Mouse (Mus musculus) neural tube, embryonic 11.5 days (tissue): ENCODE results near the gene Elmo1. TPM values are rescaled to one million over a fixed set of nuclear protein-coding genes. Genes with fewer than 3 reads are reported as not detected.

Source experiments
- ATAC-seq: fragments of 200-750 bp; cut with Nextera tagmentation; 2 replicates; pipeline ENCODE4 v1.8.0; 2017; ENCODE audit warnings: moderate number of reproducible peaks, mild to moderate bottlenecking, moderate TSS enrichment, moderate library complexity; ENCODE audit not compliant: insufficient read depth, low FRiP score, low TSS enrichment
- DNase-seq: peaks from one replicate; pipeline ENCODE4 v3.0.0-alpha.2; 2015; ENCODE audit warnings: low spot score
- H3K27ac ChIP-seq: fragments of 300-500 bp; sonication (generic); 2 replicates; pipeline ENCODE4 v1.5.1; 2014; ENCODE audit warnings: low read depth, mild to moderate bottlenecking, low read length
- H3K27me3 ChIP-seq: fragments of 300-500 bp; sonication (generic); 2 replicates; pipeline ENCODE4 v1.6.1; 2014; ENCODE audit warnings: mild to moderate bottlenecking, low read length, mixed read lengths; ENCODE audit not compliant: control insufficient read depth, insufficient read depth
- H3K36me3 ChIP-seq: fragments of 300-500 bp; sonication (generic); 2 replicates; pipeline ENCODE4 v1.6.1; 2014; ENCODE audit warnings: mild to moderate bottlenecking, low read length, moderate library complexity, mixed read lengths; ENCODE audit not compliant: control insufficient read depth, insufficient read depth
- H3K4me1 ChIP-seq: fragments of 300-500 bp; sonication (generic); 2 replicates; pipeline ENCODE4 v1.6.1; 2014; ENCODE audit warnings: low read length, mixed read lengths; ENCODE audit not compliant: control insufficient read depth, insufficient read depth
- H3K4me2 ChIP-seq: fragments of 300-500 bp; sonication (generic); 2 replicates; pipeline ENCODE4 v1.6.1; 2014; ENCODE audit warnings: low read depth, mild to moderate bottlenecking, moderate library complexity
- H3K4me3 ChIP-seq: fragments of 300-500 bp; sonication (generic); 2 replicates; pipeline ENCODE4 v1.5.1; 2014; ENCODE audit warnings: low read depth, low read length
- H3K9ac ChIP-seq: fragments of 300-500 bp; sonication (generic); 2 replicates; pipeline ENCODE4 v1.6.1; 2014; ENCODE audit warnings: mild to moderate bottlenecking, low read length
- H3K9me3 ChIP-seq: fragments of 300-500 bp; sonication (generic); 2 replicates; pipeline ENCODE4 v1.6.1; 2016; ENCODE audit warnings: low read length; ENCODE audit not compliant: control insufficient read depth
- WGBS: fragments of 180-500 bp; shearing (Covaris S2); extraction: QIAGEN DNeasy Blood & Tissue Kit; methylation state at CpG from one replicate; pipeline ENCODE4 v1.1.7; 2014; 5-methylcytosine and 5-hydroxymethylcytosine counted together
- polyA plus RNA-seq: library from polyadenylated mRNA; unstranded; fragments of >200 nt; fragmentation: Nextera tagmentation; extraction: Ambion mirVana; gene quantifications from 2 replicates; pipeline ENCODE4 v1.2.1, GENCODE M21; 2014

Elmo1 gene
- polyA plus RNA-seq, 1 experiment from 2014 or later: 28.7 TPM

- Histone ChIP-seq H3K27me3 (no peaks in the 10 kb centered on the region), H3K9me3 (no peaks in the 10 kb centered on the region), H3K4me3 (no peak overlapping the region), H3K36me3 (no peaks in the 10 kb centered on the region), H3K4me2 (no peak overlapping the region), H3K9ac (no peak overlapping the region), H3K4me1 (peaks cover 9% of the 10 kb centered on the region), H3K27ac (no peak overlapping the region)
- 74% methylated on average over 2 of the region's 2 CpGs for WGBS
- DNase-seq: no peak
- no peak for ATAC-seq
These were observed 97.3 kb downstream of the Elmo1 start for GRCm38 (mm10) chr13:20187647-20188046.

- Histone ChIP-seq H3K4me3 (no peak overlapping the region), H3K4me1 (no peaks in the 10 kb centered on the region), H3K9me3 (no peaks in the 10 kb centered on the region), H3K36me3 (no peaks in the 10 kb centered on the region), H3K27me3 (no peaks in the 10 kb centered on the region), H3K9ac (no peak overlapping the region), H3K4me2 (no peak overlapping the region), H3K27ac (no peak overlapping the region)
- 85% methylated on average over 6 of the region's 6 CpGs for WGBS
- DNase-seq (no peak), ATAC-seq (no peak)
These were observed 101.7 kb downstream of the Elmo1 start for GRCm38 (mm10) chr13:20192009-20192584.

GRCm38 (mm10) chr13:20200582-20200981, 110.2 kb downstream of the Elmo1 start:
- Histone ChIP-seq H3K9ac (no peak overlapping the region), H3K27ac (no peak overlapping the region), H3K9me3 (no peaks in the 10 kb centered on the region), H3K4me3 (no peak overlapping the region), H3K27me3 (no peaks in the 10 kb centered on the region), H3K36me3 (no peaks in the 10 kb centered on the region), H3K4me1 (no peaks in the 10 kb centered on the region), H3K4me2 (no peak overlapping the region)
- 62% methylated on average over 2 of the region's 2 CpGs for WGBS
- ATAC-seq (no peak), DNase-seq (no peak)

GRCm38 (mm10) chr13:20202617-20203016, 112.2 kb downstream of the Elmo1 start:
- no peak overlapping the region for H3K4me3 ChIP-seq
- H3K9ac ChIP-seq: no peak overlapping the region
- H3K4me1 ChIP-seq: no peaks in the 10 kb centered on the region
- H3K36me3 ChIP-seq: no peaks in the 10 kb centered on the region
- no peak for DNase-seq
- no peaks in the 10 kb centered on the region for H3K27me3 ChIP-seq
- H3K9me3 ChIP-seq: no peaks in the 10 kb centered on the region
- no peak overlapping the region for H3K27ac ChIP-seq
- H3K4me2 ChIP-seq: no peak overlapping the region
- ATAC-seq: no peak
- 95% methylated on average over 4 of the region's 4 CpGs for WGBS

- Histone ChIP-seq H3K27me3 (no peaks in the 10 kb centered on the region), H3K9ac (no peak overlapping the region), H3K4me3 (no peak overlapping the region), H3K9me3 (no peaks in the 10 kb centered on the region), H3K4me2 (no peak overlapping the region), H3K27ac (no peak overlapping the region), H3K36me3 (no peaks in the 10 kb centered on the region), H3K4me1 (no peaks in the 10 kb centered on the region)
- ATAC-seq (0 out of 2 replicates have a peak, but pooled peaks have one; percentile 45), DNase-seq (no peak)
These were observed 113.8 kb downstream of the Elmo1 start for GRCm38 (mm10) chr13:20204165-20204564.

- Histone ChIP-seq H3K27me3 (no peaks in the 10 kb centered on the region), H3K27ac (no peak overlapping the region), H3K4me2 (no peak overlapping the region), H3K4me3 (no peak overlapping the region), H3K9me3 (no peaks in the 10 kb centered on the region), H3K36me3 (no peaks in the 10 kb centered on the region), H3K9ac (no peak overlapping the region), H3K4me1 (no peaks in the 10 kb centered on the region)
- DNase-seq: no peak
- ATAC-seq: no peak
- WGBS: 88% methylated on average over 12 of the region's 12 CpGs
These were observed 114.8 kb downstream of the Elmo1 start for GRCm38 (mm10) chr13:20205007-20205745.

DNA sequence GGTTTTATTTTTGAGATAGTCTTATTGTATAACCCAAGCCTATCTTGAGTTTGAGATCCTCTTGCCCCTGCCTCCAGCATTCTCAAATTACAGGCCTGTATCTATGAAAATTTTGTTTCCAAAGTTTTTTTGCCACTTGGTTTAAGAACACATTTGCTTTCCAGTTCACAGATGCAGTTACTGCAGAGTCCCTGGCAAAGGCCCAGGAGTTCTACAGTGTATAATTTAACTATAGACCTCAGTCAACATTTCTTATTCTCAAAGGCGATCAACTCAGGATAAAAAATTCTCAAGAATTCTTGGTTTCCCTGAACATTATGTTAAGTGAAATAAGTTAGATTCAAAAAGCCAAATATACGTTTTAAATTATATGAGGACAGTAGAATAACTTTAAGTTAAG, 115.3 kb downstream of the Elmo1 start:
- Histone ChIP-seq H3K4me3 (no peak overlapping the region), H3K4me2 (no peak overlapping the region), H3K27ac (no peak overlapping the region), H3K4me1 (no peaks in the 10 kb centered on the region), H3K9ac (no peak overlapping the region), H3K27me3 (no peaks in the 10 kb centered on the region), H3K36me3 (no peaks in the 10 kb centered on the region), H3K9me3 (no peaks in the 10 kb centered on the region)
- ATAC-seq (no peak), DNase-seq (no peak)
- 90% methylated on average over 2 of the region's 2 CpGs for WGBS

- no peaks in the 10 kb centered on the region for H3K4me1 ChIP-seq
- ATAC-seq (no peak), DNase-seq (no peak)
- no peak overlapping the region for H3K27ac ChIP-seq
- no peak overlapping the region for H3K4me3 ChIP-seq
- H3K27me3 ChIP-seq: no peaks in the 10 kb centered on the region
- no peak overlapping the region for H3K9ac ChIP-seq
- H3K4me2 ChIP-seq: no peak overlapping the region
- no peaks in the 10 kb centered on the region for H3K9me3 ChIP-seq
- no peaks in the 10 kb centered on the region for H3K36me3 ChIP-seq
- 75% methylated on average over 5 of the region's 5 CpGs for WGBS
These were observed 116.7 kb downstream of the Elmo1 start for GRCm38 (mm10) chr13:20207126-20207525.

DNA sequence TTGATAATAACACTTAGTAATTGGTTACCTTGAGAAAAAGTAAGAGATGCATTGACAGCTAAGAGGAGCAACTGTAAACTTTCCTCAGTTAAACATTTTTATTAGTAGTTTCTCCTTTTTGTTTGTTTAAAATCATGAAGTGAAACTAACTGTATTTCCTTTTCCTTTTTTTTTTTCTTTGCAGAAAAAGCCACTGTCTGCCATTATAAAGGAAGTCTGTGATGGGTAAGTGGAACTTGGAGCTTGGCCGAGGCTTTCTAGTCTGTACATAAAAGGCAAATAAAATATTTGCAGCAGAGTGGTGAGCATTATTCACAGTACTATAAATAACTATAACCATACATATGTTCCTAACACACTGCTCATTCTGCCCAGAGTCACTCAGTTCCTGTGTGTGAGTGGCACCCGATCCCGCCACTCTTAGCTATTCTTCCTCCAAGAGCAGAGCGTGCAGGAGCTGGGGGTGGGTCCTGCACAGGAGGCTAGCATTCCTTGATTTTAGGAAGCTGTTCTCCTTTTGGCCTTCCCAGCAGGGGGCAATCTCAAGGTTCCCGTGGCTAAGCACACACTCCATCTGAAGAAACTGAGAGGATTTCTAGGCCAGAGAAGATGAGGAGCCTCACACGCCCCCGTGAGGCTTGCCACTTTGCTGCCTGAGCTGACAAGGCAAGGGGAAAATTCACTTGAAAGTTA, 117.7 kb downstream of the Elmo1 start:
- Histone ChIP-seq H3K27ac (no peak overlapping the region), H3K4me3 (no peak overlapping the region), H3K9me3 (no peaks in the 10 kb centered on the region), H3K36me3 (no peaks in the 10 kb centered on the region), H3K9ac (no peak overlapping the region), H3K4me1 (no peaks in the 10 kb centered on the region), H3K4me2 (no peak overlapping the region), H3K27me3 (no peaks in the 10 kb centered on the region)
- WGBS: 61% methylated on average over 7 of the region's 7 CpGs
- no peak for ATAC-seq
- DNase-seq: no peak
